Mouse (Mus musculus) layer of hippocampus, adult 6 months (tissue): ENCODE measurements around the gene Pctp. TPM values are rescaled to one million over a fixed set of nuclear protein-coding genes. Genes with fewer than 3 reads are reported as not detected.

Experiments used
- long read RNA-seq, 2 experiments: library from polyadenylated mRNA; unstranded; transcript quantifications; one replicate each; pipeline ENCODE4 v2.0.0; 2019 to 2020
- polyA plus RNA-seq: library from polyadenylated mRNA; unstranded; fragments of <200 nt; fragmentation: Nextera tagmentation; gene quantifications from 2 replicates; pipeline ENCODE4 v1.2.3, GENCODE M21; 2021

The Pctp gene
- 1.5 and 2.0 TPM in 2 replicates for polyA plus RNA-seq
- long read RNA-seq, experiment 1, transcript Pctp-201 (6 exons, 2,723 nt) = major isoform, 5 of 5 reads
- long read RNA-seq, experiment 1, partial matches to known transcripts = 0 of 5 reads
- long read RNA-seq, experiment 1, other reads (novel, unspliced or antisense) = 0 of 5 reads
- long read RNA-seq, experiment 2, transcript Pctp-201 (6 exons, 2,723 nt) = major isoform, 18 of 19 reads
- long read RNA-seq, experiment 2, partial matches to known transcripts = 0 of 19 reads
- long read RNA-seq, experiment 2, other reads (novel, unspliced or antisense) = 1 of 19 reads

GRCm38 (mm10) chr11:90002231-90002986 is at the start of gene Pctp:
TSS of gene Pctp (minus strand) at chr11:90002894.

DNA sequence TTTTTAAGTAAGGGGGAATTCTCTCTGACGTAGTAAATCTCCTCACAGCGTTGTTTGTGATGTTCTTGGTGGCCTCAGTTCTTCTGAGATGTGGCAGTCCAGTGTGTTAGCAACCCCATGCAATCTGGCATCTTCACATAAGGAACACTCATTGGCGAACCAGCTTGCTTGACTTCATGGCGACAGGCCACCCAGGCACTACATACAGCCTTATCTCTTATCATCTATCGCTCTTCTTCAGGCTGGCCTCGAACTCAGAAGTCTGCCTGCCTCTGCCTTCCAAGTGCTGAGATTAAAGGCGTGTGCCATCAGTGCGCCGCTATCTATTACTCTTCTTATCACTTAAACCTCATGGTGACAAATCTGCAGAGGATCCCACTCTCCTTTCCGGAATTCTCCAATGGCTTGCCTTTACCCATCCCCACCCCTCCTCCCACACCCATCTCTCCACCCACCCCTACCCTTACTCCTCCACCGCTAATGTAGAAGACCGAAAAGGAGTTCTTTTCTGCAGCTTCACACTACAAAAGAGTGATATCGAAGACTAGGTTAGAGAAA is 27.2 kb upstream of the Pctp start, which contains the start of gene Tmem100:
TSS of gene Tmem100 (plus strand) at position 508 of the 558 bp plus-strand sequence.

Other genes with a start within 250 kb of the Pctp start
- gene Ankfn1, start 225.2 kb downstream of the Pctp start, polyA plus RNA-seq = 2.3 and 2.8 TPM in 2 replicates
- 17.7 and 18.7 TPM in 2 replicates for gene Tmem100, start 27.5 kb upstream of the Pctp start, polyA plus RNA-seq
- gene Gm45716, start 184.8 kb upstream of the Pctp start, polyA plus RNA-seq = 9.4 and 11.0 TPM in 2 replicates
- gene Mmd, start 246.6 kb upstream of the Pctp start, polyA plus RNA-seq = 134 TPM in 2 replicates